Mouse (Mus musculus) lung, embryonic 15.5 days (tissue): ENCODE measurements around the gene Cept1. TPM values are rescaled to one million over a fixed set of nuclear protein-coding genes. Genes with fewer than 3 reads are reported as not detected.
"Not testable (repeated sequence)": the region's sequence is repeated elsewhere in the genome, so short reads cannot be mapped to it uniquely, and the experiment has no call there.

ENCODE experiments used
- ATAC-seq: fragments of 200-750 bp; cut with Nextera tagmentation; 2 replicates; pipeline ENCODE4 v1.8.0; 2017; ENCODE audit warnings: moderate number of reproducible peaks, borderline replicate concordance; ENCODE audit not compliant: low FRiP score, low TSS enrichment; ENCODE audit errors: extremely low read depth
- H3K27ac ChIP-seq: fragments of 300-500 bp; sonication (generic); 2 replicates; pipeline ENCODE4 v1.5.1; 2015; ENCODE audit warnings: moderate library complexity, mild to moderate bottlenecking, inconsistent platforms
- H3K27me3 ChIP-seq: fragments of 300-500 bp; sonication (generic); 2 replicates; pipeline ENCODE4 v1.6.1; 2015; ENCODE audit warnings: inconsistent platforms
- H3K36me3 ChIP-seq: fragments of 300-500 bp; sonication (generic); 2 replicates; pipeline ENCODE4 v1.6.1; 2015; ENCODE audit warnings: inconsistent platforms
- H3K4me1 ChIP-seq: fragments of 300-500 bp; sonication (generic); 2 replicates; pipeline ENCODE4 v1.6.1; 2015; ENCODE audit warnings: inconsistent platforms
- H3K4me2 ChIP-seq: fragments of 300-500 bp; sonication (generic); 2 replicates; pipeline ENCODE4 v1.6.1; 2015; ENCODE audit warnings: inconsistent platforms, mild to moderate bottlenecking, moderate library complexity
- H3K4me3 ChIP-seq: fragments of 300-500 bp; sonication (generic); 2 replicates; pipeline ENCODE4 v1.5.1; 2015; ENCODE audit warnings: mild to moderate bottlenecking, inconsistent platforms
- H3K9ac ChIP-seq: fragments of 300-500 bp; sonication (generic); 2 replicates; pipeline ENCODE4 v1.6.1; 2015; ENCODE audit warnings: inconsistent platforms
- H3K9me3 ChIP-seq: fragments of 300-500 bp; sonication (generic); 2 replicates; pipeline ENCODE4 v1.6.1; 2016; ENCODE audit warnings: inconsistent platforms
- WGBS: fragments of 180-500 bp; shearing (Covaris S2); methylation state at CpG from one replicate; pipeline ENCODE4 v1.1.7; 2015; 5-methylcytosine and 5-hydroxymethylcytosine counted together
- polyA plus RNA-seq: library from polyadenylated mRNA; unstranded; fragments of >200 nt; fragmentation: Nextera tagmentation; extraction: Ambion mirVana; gene quantifications from 2 replicates; pipeline ENCODE4 v1.2.1, GENCODE M21; 2015

Cept1 gene
- polyA plus RNA-seq: 63.4 and 73.5 TPM in 2 replicates

- peak within 1 kb of the TSS; percentile 99 for H3K27ac ChIP-seq
- under 1% methylated on average over 63 of the region's 63 CpGs for WGBS
- no peaks in the 10 kb centered on the region for H3K9me3 ChIP-seq
- H3K36me3 ChIP-seq: no peaks in the 10 kb centered on the region; the same call in 1 of the 2 replicates
- peak within 1 kb of the TSS; percentile 78 for H3K4me3 ChIP-seq
- H3K4me1 ChIP-seq: peaks cover 20% of the 10 kb centered on the region
- ATAC-seq: peak; percentile 96
- H3K27me3 ChIP-seq: no peaks in the 10 kb centered on the region
- H3K4me2 ChIP-seq: peak within 1 kb of the TSS; percentile 65
- peak within 1 kb of the TSS; percentile 94 for H3K9ac ChIP-seq
Observed at GRCm38 (mm10) chr3:106547171-106547923, at the start of gene Cept1, which contains the start of gene Dram2. Cept1 (minus strand) TSS chr3:106547802. Dram2 (plus strand) TSS chr3:106547798.

GRCm38 (mm10) chr3:106593631-106594030 lies 46.0 kb upstream of the Cept1 start:
- WGBS: 75% methylated on average over 4 of the region's 4 CpGs
- not testable (repeated sequence) for H3K9ac ChIP-seq, H3K27me3 ChIP-seq, H3K4me1 ChIP-seq, H3K27ac ChIP-seq, H3K4me3 ChIP-seq, H3K36me3 ChIP-seq, ATAC-seq, H3K9me3 ChIP-seq, H3K4me2 ChIP-seq

GRCm38 (mm10) chr3:106579296-106579695 lies 31.7 kb upstream of the Cept1 start:
- 90% methylated on average over 2 of the region's 2 CpGs for WGBS
- H3K4me2 ChIP-seq: no peak overlapping the region
- no peak overlapping the region for H3K9ac ChIP-seq
- no peaks in the 10 kb centered on the region for H3K9me3 ChIP-seq
- H3K4me1 ChIP-seq: no peaks in the 10 kb centered on the region
- H3K36me3 ChIP-seq: no peaks in the 10 kb centered on the region
- no peaks in the 10 kb centered on the region for H3K27me3 ChIP-seq
- no peak overlapping the region for H3K4me3 ChIP-seq
- no peak for ATAC-seq
- H3K27ac ChIP-seq: no peak overlapping the region

- WGBS: 78% methylated on average over 3 of the region's 3 CpGs
- no peak for ATAC-seq
Observed at GRCm38 (mm10) chr3:106573191-106573590, 25.6 kb upstream of the Cept1 start.

GRCm38 (mm10) chr3:106565876-106566275 lies 18.3 kb upstream of the Cept1 start:
- Histone ChIP-seq H3K9me3 (no peaks in the 10 kb centered on the region), H3K4me2 (no peak overlapping the region), H3K4me3 (no peak overlapping the region), H3K4me1 (no peaks in the 10 kb centered on the region), H3K27ac (no peak overlapping the region), H3K9ac (no peak overlapping the region), H3K27me3 (no peaks in the 10 kb centered on the region), H3K36me3 (peaks cover 10% of the 10 kb centered on the region; the same call in 1 of the 2 replicates)
- ATAC-seq: no peak
- 84% methylated on average over 3 of the region's 3 CpGs for WGBS

More at GRCm38 (mm10) chr3:106573191-106573590, 25.6 kb upstream of the Cept1 start:
- Histone ChIP-seq H3K4me1 (no peaks in the 10 kb centered on the region), H3K36me3 (peaks cover 11% of the 10 kb centered on the region; the same call in 1 of the 2 replicates), H3K27me3 (no peaks in the 10 kb centered on the region), H3K9ac (no peak overlapping the region), H3K4me2 (no peak overlapping the region), H3K27ac (no peak overlapping the region), H3K4me3 (no peak overlapping the region), H3K9me3 (no peaks in the 10 kb centered on the region)

GRCm38 (mm10) chr3:106558271-106558670 lies 10.7 kb upstream of the Cept1 start:
- Histone ChIP-seq H3K4me3 (no peak overlapping the region), H3K36me3 (peaks cover 18% of the 10 kb centered on the region)
- ATAC-seq: no peak

GRCm38 (mm10) chr3:106555743-106556250 lies 8.2 kb upstream of the Cept1 start:
- Histone ChIP-seq H3K9me3 (no peaks in the 10 kb centered on the region), H3K9ac (no peak overlapping the region), H3K4me3 (no peak overlapping the region), H3K27ac (no peak overlapping the region), H3K27me3 (no peaks in the 10 kb centered on the region), H3K36me3 (peaks cover 18% of the 10 kb centered on the region), H3K4me2 (no peak overlapping the region), H3K4me1 (no peaks in the 10 kb centered on the region)
- no peak for ATAC-seq
- 86% methylated on average over 3 of the region's 3 CpGs for WGBS

More at GRCm38 (mm10) chr3:106558271-106558670, 10.7 kb upstream of the Cept1 start:
- no peak overlapping the region for H3K9ac ChIP-seq
- H3K4me1 ChIP-seq: no peaks in the 10 kb centered on the region
- H3K27me3 ChIP-seq: no peaks in the 10 kb centered on the region
- no peak overlapping the region for H3K27ac ChIP-seq
- no peaks in the 10 kb centered on the region for H3K9me3 ChIP-seq
- no peak overlapping the region for H3K4me2 ChIP-seq

- Histone ChIP-seq H3K4me2 (no peak overlapping the region), H3K36me3 (peaks cover 18% of the 10 kb centered on the region), H3K27me3 (no peaks in the 10 kb centered on the region), H3K4me3 (no peak overlapping the region), H3K9me3 (no peaks in the 10 kb centered on the region), H3K9ac (no peak overlapping the region), H3K27ac (no peak overlapping the region), H3K4me1 (peaks cover 7% of the 10 kb centered on the region)
- no peak for ATAC-seq
- 81% methylated on average over 5 of the region's 5 CpGs for WGBS
Observed at GRCm38 (mm10) chr3:106553411-106553810, 5.8 kb upstream of the Cept1 start.

GRCm38 (mm10) chr3:106548971-106549370 lies 1.4 kb upstream of the Cept1 start:
- 16% methylated on average over 3 of the region's 3 CpGs for WGBS
- no peak for ATAC-seq
- H3K27ac ChIP-seq: no peak overlapping the region

GRCm38 (mm10) chr3:106547924-106548539 lies 430 bp upstream of the Cept1 start:
- Histone ChIP-seq H3K9ac (peak overlapping the region; percentile 94), H3K4me1 (peaks cover 20% of the 10 kb centered on the region), H3K4me2 (peak overlapping the region; percentile 65), H3K4me3 (peak overlapping the region; percentile 78), H3K27me3 (no peaks in the 10 kb centered on the region), H3K27ac (peak overlapping the region; percentile 99), H3K9me3 (no peaks in the 10 kb centered on the region), H3K36me3 (no peaks in the 10 kb centered on the region; the same call in 1 of the 2 replicates)
- peak; percentile 28; the same call in 1 of the 2 replicates for ATAC-seq
- 0% methylated on average over 27 of the region's 27 CpGs for WGBS

More at GRCm38 (mm10) chr3:106548971-106549370, 1.4 kb upstream of the Cept1 start:
- H3K4me1 ChIP-seq: peaks cover 20% of the 10 kb centered on the region
- peak overlapping the region; percentile 65 for H3K4me2 ChIP-seq
- no peaks in the 10 kb centered on the region for H3K9me3 ChIP-seq
- H3K27me3 ChIP-seq: no peaks in the 10 kb centered on the region
- H3K36me3 ChIP-seq: peaks cover 5% of the 10 kb centered on the region; the same call in 1 of the 2 replicates
- peak overlapping the region; percentile 78 for H3K4me3 ChIP-seq
- H3K9ac ChIP-seq: no peak overlapping the region

GRCm38 (mm10) chr3:106544721-106545316 lies 2.8 kb downstream of the Cept1 start:
- no peaks in the 10 kb centered on the region for H3K27me3 ChIP-seq
- H3K4me2 ChIP-seq: no peak overlapping the region
- WGBS: 84% methylated on average over 8 of the region's 8 CpGs
- H3K9ac ChIP-seq: no peak overlapping the region
- no peaks in the 10 kb centered on the region for H3K9me3 ChIP-seq
- no peak overlapping the region for H3K27ac ChIP-seq
- ATAC-seq: no peak
- H3K36me3 ChIP-seq: no peaks in the 10 kb centered on the region
- peaks cover 19% of the 10 kb centered on the region for H3K4me1 ChIP-seq
- H3K4me3 ChIP-seq: no peak overlapping the region
